Mouse (Mus musculus) heart, adult 2 months (tissue): ENCODE measurements around the gene Lmntd1. TPM values are rescaled to one million over a fixed set of nuclear protein-coding genes. Genes with fewer than 3 reads are reported as not detected.

Source experiments
- DNase-seq, 2 experiments: peaks; one replicate each; pipeline ENCODE4 v3.0.0; 2021
- H3K27ac ChIP-seq: fragments of 200-600 bp; 2 replicates; pipeline ENCODE4 v1.8.1; 2022
- H3K27me3 ChIP-seq: fragments of 200-500 bp; 2 replicates; pipeline ENCODE4 v1.6.1; 2012; ENCODE audit warnings: mild to moderate bottlenecking, low read length, inconsistent platforms, mixed read lengths; ENCODE audit not compliant: control insufficient read depth, insufficient read depth
- H3K36me3 ChIP-seq: fragments of 200-500 bp; 2 replicates; pipeline ENCODE4 v1.6.1; 2012; ENCODE audit warnings: low read length, inconsistent platforms; ENCODE audit not compliant: control insufficient read depth, insufficient read depth
- H3K4me1 ChIP-seq: fragments of 200-500 bp; 2 replicates; pipeline ENCODE4 v1.6.1; 2011; ENCODE audit warnings: low read length; ENCODE audit not compliant: control insufficient read depth, insufficient read depth
- H3K4me3 ChIP-seq: fragments of 200-600 bp; 2 replicates; pipeline ENCODE4 v1.8.1; 2022
- H3K79me2 ChIP-seq: fragments of 200-500 bp; replicated peaks from 2 replicates; pipeline ENCODE4 v1.6.1; 2012; ENCODE audit warnings: mild to moderate bottlenecking, inconsistent platforms, low read length, moderate library complexity, mixed read lengths; ENCODE audit not compliant: control insufficient read depth, insufficient read depth
- H3K9ac ChIP-seq: fragments of 200-500 bp; 2 replicates; pipeline ENCODE4 v1.6.1; 2012; ENCODE audit warnings: low read depth, mild to moderate bottlenecking, control low read depth, inconsistent platforms, low read length, mixed read lengths
- CTCF ChIP-seq: fragments of 200-600 bp; IDR thresholded peaks from 2 replicates; pipeline ENCODE4 v1.8.1; 2022; ENCODE audit warnings: antibody characterized with exemption, mild to moderate bottlenecking, moderate library complexity
- EP300 ChIP-seq: fragments of 200-500 bp; IDR thresholded peaks from 2 replicates; pipeline ENCODE4 v1.6.1; 2011; ENCODE audit warnings: low read depth, low read length, control low read depth; ENCODE audit not compliant: insufficient read depth
- POLR2A ChIP-seq: fragments of 200-500 bp; IDR thresholded peaks from 2 replicates; pipeline ENCODE4 v1.6.1; 2011; ENCODE audit warnings: mild to moderate bottlenecking, low read depth, low read length, control low read depth; ENCODE audit not compliant: insufficient read depth
- WGBS: fragments of 180-500 bp; shearing (Covaris S2); methylation state at CpG from one replicate; pipeline ENCODE4 v1.1.7; 2018; 5-methylcytosine and 5-hydroxymethylcytosine counted together
- intact Hi-C: fragments of 180-260 bp; cut with DNase I; formaldehyde crosslinking; loops from one replicate; pipeline ENCODE4 v1.15.1; 2025
- polyA plus RNA-seq: library from polyadenylated mRNA; depleted of rRNA; stranded (reverse); fragments of >200 nt; gene quantifications from 2 replicates; pipeline ENCODE4 v1.2.3, GENCODE M21; 2012
- total RNA-seq, 2 experiments: library from RNA; stranded (reverse); gene quantifications; 2 replicates each; pipeline ENCODE4 v1.2.3; 2021

The Lmntd1 gene
- total and polyA plus RNA-seq, 3 experiments: 2.0 to 6.7 (median 2.2) TPM

DNA sequence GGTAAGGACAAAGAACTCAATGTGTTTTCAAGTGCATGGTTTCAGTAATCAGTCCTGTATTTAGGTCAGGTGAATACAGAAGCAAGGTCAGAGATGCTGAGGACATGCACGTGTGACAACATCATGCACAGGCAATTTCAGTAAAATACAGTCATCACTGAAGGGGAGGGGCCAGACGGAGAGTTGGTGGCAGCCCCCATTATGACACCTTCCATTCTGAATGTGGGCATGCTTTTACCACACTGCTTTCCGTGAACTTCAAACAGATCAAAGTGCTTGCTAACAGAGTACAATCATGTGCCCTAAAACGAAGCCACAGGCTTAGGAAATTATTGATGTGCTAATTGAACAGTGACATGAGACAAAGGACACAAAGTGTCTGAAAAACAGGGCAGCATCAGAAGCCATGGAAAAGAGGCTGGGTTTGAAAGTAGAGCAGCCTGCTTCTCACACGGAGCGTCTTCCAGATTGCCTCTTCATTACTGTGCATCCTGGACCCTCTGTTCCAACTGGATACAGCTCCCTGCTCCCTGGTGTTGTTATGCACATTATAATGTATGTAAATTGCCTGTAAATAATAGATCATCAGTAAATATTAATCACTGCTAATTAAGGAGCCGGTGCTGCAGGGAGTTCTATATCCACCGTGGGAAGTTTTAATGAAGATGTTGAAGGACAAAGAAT is 144.7 kb downstream of the Lmntd1 start:
- Histone ChIP-seq H3K79me2 (no peaks in the 10 kb centered on the region), H3K9ac (no peak overlapping the region), H3K36me3 (no peaks in the 10 kb centered on the region), H3K4me3 (no peak overlapping the region), H3K27ac (no peak overlapping the region), H3K4me1 (no peaks in the 10 kb centered on the region), H3K27me3 (no peaks in the 10 kb centered on the region)
- TF ChIP-seq EP300 (no peak), CTCF (no peak), POLR2A (no peak)
- intact Hi-C loops: no loop called here
- DNase-seq: no peak
- WGBS: 80% methylated on average over 8 of the region's 8 CpGs

DNA sequence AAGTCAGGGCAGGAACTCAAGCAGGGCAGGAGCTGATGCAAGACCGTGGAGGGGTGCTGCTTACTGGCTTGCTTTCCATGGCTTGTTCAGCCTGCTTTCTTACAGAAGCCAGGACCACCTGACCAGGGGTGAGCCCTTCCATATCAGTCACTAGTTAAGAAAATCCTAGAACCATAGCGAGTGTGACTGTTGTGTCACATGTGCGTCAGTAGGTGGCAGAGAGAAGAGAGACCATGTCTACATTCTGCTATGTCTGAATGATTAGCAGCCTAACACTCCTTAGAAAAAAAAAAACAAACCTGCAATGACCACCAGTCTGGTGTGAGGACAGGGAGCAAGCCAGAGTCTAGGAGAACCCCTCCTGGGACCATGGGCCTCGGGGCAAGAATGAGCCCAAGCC is 150.1 kb downstream of the Lmntd1 start:
- Histone ChIP-seq H3K79me2 (no peaks in the 10 kb centered on the region), H3K27me3 (no peaks in the 10 kb centered on the region), H3K9ac (no peak overlapping the region), H3K4me3 (no peak overlapping the region), H3K36me3 (no peaks in the 10 kb centered on the region), H3K27ac (no peak overlapping the region), H3K4me1 (peaks cover 1% of the 10 kb centered on the region; the same call in 1 of the 2 replicates)
- no peak for TF ChIP-seq EP300
- TF ChIP-seq CTCF: peak; percentile 36
- no peak for TF ChIP-seq POLR2A
- intact Hi-C loops: loop anchor here (2.0 kb wide), 1 partner anchor 329 kb away; no protein-coding TSS in a partner anchor
- 79% methylated on average over 4 of the region's 4 CpGs for WGBS
- no peak for DNase-seq

GRCm38 (mm10) chr6:145462677-145463245 is 151.4 kb downstream of the Lmntd1 start:
- H3K27me3 ChIP-seq: no peaks in the 10 kb centered on the region
- no peak for TF ChIP-seq POLR2A
- TF ChIP-seq CTCF: peak; percentile 43
- no peak for DNase-seq
- peaks cover 1% of the 10 kb centered on the region; the same call in 1 of the 2 replicates for H3K4me1 ChIP-seq
- H3K79me2 ChIP-seq: no peaks in the 10 kb centered on the region
- WGBS: 51% methylated on average over 12 of the region's 12 CpGs
- 0 out of 2 replicates have a peak overlapping the region, but pooled peaks have one; percentile 3 for H3K9ac ChIP-seq
- no peaks in the 10 kb centered on the region for H3K36me3 ChIP-seq
- intact Hi-C loops: no loop called here
- no peak overlapping the region for H3K27ac ChIP-seq
- no peak overlapping the region for H3K4me3 ChIP-seq

- Histone ChIP-seq H3K27me3 (no peaks in the 10 kb centered on the region), H3K36me3 (no peaks in the 10 kb centered on the region), H3K4me1 (no peaks in the 10 kb centered on the region; the same call in 1 of the 2 replicates), H3K4me3 (no peak overlapping the region), H3K9ac (no peak overlapping the region), H3K27ac (peak overlapping the region; percentile 67), H3K79me2 (no peaks in the 10 kb centered on the region)
- TF ChIP-seq CTCF (no peak), POLR2A (no peak), EP300 (peak; percentile 94)
- intact Hi-C loops: no loop called here
- WGBS: 47% methylated on average over 15 of the region's 15 CpGs
- DNase-seq: peak; percentile 57 to 70
These were observed 157.1 kb downstream of the Lmntd1 start for GRCm38 (mm10) chr6:145457066-145457465.

GRCm38 (mm10) chr6:145450628-145451403 is 163.3 kb downstream of the Lmntd1 start:
- TF ChIP-seq POLR2A: no peak
- TF ChIP-seq EP300: 0 out of 2 replicates have a peak, but pooled peaks have one; percentile 21
- H3K4me1 ChIP-seq: peaks cover 1% of the 10 kb centered on the region; the same call in 1 of the 2 replicates
- H3K27ac ChIP-seq: no peak overlapping the region
- 58% methylated on average over 15 of the region's 15 CpGs for WGBS
- H3K36me3 ChIP-seq: no peaks in the 10 kb centered on the region
- intact Hi-C loops: no loop called here
- peak in 1 of 2 experiments; percentile 63 for DNase-seq
- H3K4me3 ChIP-seq: no peak overlapping the region
- H3K79me2 ChIP-seq: no peaks in the 10 kb centered on the region
- H3K27me3 ChIP-seq: no peaks in the 10 kb centered on the region
- no peak overlapping the region for H3K9ac ChIP-seq
